9 mouse cellular contexts compared by ENCODE assay signal in the genomic region with DNA sequence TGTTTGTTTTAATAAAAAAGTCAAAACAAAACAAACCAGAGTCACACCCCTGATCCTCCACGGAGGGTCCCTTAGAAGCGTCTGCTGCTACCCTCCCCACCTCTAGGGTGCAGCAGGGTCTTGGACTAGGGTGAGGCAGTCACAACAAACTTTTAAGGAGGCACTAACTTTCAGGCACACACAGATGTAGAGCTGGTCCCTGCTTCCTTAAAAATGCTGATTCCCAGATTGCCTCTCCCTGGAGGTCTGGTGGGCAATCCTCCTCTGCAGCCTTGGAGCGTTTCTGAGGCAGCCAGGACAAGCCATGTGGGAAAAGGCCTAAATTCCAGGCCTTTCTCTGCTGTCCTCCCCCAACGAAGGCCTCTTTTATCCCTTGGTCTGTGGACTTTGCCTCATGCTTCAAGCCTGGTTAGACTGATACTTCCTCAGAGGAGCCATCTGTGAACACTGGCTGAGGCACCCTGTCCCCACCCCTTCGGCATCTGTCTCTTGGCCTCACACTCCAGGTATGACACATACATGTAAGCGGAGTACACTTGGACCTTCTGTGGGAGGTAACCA. TPM values are rescaled to one million over a fixed set of nuclear protein-coding genes. Genes with fewer than 3 reads are reported as not detected.
A peak's percentile ranks its signal among the peaks of the same experiment; 100 is the strongest.
DNase-seq lines count a peak whose midpoint lies in the region; ATAC-seq and TF ChIP-seq lines count a peak whose summit lies in the region.
"Had no signal": no experiment of that assay in that cellular context is flagged by ENCODE, and none has a peak within 500 bp of the region (broad histone marks: within the 10 kb centered on the region; RNA-seq: fewer than 3 reads in every experiment).

No protein-coding gene starts in this region.

- no peak overlapping the region for H3K4me2 ChIP-seq in liver, embryonic 11.5 days
- peak overlapping the region; percentile 30; the same call in 1 of the 2 replicates for H3K4me2 ChIP-seq in intestine, postnatal 0 days (replicated peaks; ENCODE audit: low read depth)
- no peak overlapping the region for H3K4me2 ChIP-seq in forebrain, embryonic 14.5 days (ENCODE audit: low read length)
- H3K4me2 ChIP-seq: liver, embryonic 13.5 days had no signal

- H3K9me3 ChIP-seq in liver, embryonic 11.5 days (ENCODE audit: control insufficient read depth, low read length): no peaks in the 10 kb centered on the region
- no peaks in the 10 kb centered on the region for H3K9me3 ChIP-seq in intestine, postnatal 0 days (ENCODE audit: control insufficient read depth)
- H3K9me3 ChIP-seq in forebrain, embryonic 14.5 days (replicated peaks; ENCODE audit: control insufficient read depth, low read length): no peaks in the 10 kb centered on the region
- H3K9me3 ChIP-seq: liver, embryonic 13.5 days had no signal

- WGBS in liver, adult 2 months: 68% methylated on average over 6 of the region's 6 CpGs
- WGBS in liver, embryonic 11.5 days: 52% methylated on average over 6 of the region's 6 CpGs
- 25% methylated on average over 6 of the region's 6 CpGs for WGBS in intestine, postnatal 0 days
- WGBS in thymus, adult 2 months: 61% methylated on average over 6 of the region's 6 CpGs
- 59% methylated on average over 6 of the region's 6 CpGs for WGBS in cerebellum, adult 2 months
- WGBS in forebrain, embryonic 14.5 days: 40% methylated on average over 6 of the region's 6 CpGs

- no peaks in the 10 kb centered on the region for H3K79me2 ChIP-seq in liver, adult 2 months (ENCODE audit: control insufficient read depth, insufficient read depth, low read length)

- no peak overlapping the region for H3K27ac ChIP-seq in liver, adult 2 months (replicated peaks; ENCODE audit: insufficient read depth, low read depth, low read length)
- no peak overlapping the region for H3K27ac ChIP-seq in liver, embryonic 11.5 days (ENCODE audit: low read depth, low read length)
- H3K27ac ChIP-seq in intestine, postnatal 0 days (ENCODE audit: low read depth, low read length): peak overlapping the region; percentile 95
- peak overlapping the region; percentile 19; the same call in 1 of the 2 replicates for H3K27ac ChIP-seq in thymus, adult 2 months (ENCODE audit: control insufficient read depth, insufficient read depth, low read length)
- H3K27ac ChIP-seq in cerebellum, adult 2 months (ENCODE audit: insufficient read depth, low read length): no peak overlapping the region
- H3K27ac ChIP-seq in forebrain, embryonic 14.5 days (ENCODE audit: low read depth, low read length): no peak overlapping the region
- H3K27ac ChIP-seq: liver, embryonic 13.5 days had no signal

- H3K36me3 ChIP-seq in liver, adult 2 months (ENCODE audit: control insufficient read depth, insufficient read depth, low read length): no peaks in the 10 kb centered on the region
- no peaks in the 10 kb centered on the region for H3K36me3 ChIP-seq in liver, embryonic 11.5 days (ENCODE audit: control insufficient read depth, insufficient read depth, low read length)
- H3K36me3 ChIP-seq in intestine, postnatal 0 days (ENCODE audit: control insufficient read depth, insufficient read depth): no peaks in the 10 kb centered on the region
- no peaks in the 10 kb centered on the region for H3K36me3 ChIP-seq in thymus, adult 2 months (ENCODE audit: control insufficient read depth, insufficient read depth, low read length)
- no peaks in the 10 kb centered on the region for H3K36me3 ChIP-seq in forebrain, embryonic 14.5 days (ENCODE audit: control insufficient read depth, insufficient read depth, low read length)
- H3K36me3 ChIP-seq: liver, embryonic 13.5 days had no signal

- H3K4me1 ChIP-seq in liver, adult 2 months (ENCODE audit: control insufficient read depth, insufficient read depth, low read length): peaks cover 15% of the 10 kb centered on the region
- peaks cover 15% of the 10 kb centered on the region for H3K4me1 ChIP-seq in liver, embryonic 11.5 days (replicated peaks; ENCODE audit: control insufficient read depth, insufficient read depth, low read length)
- peaks cover 25% of the 10 kb centered on the region for H3K4me1 ChIP-seq in intestine, postnatal 0 days (replicated peaks; ENCODE audit: control insufficient read depth, insufficient read depth, low read length)
- peaks cover 36% of the 10 kb centered on the region for H3K4me1 ChIP-seq in thymus, adult 2 months (replicated peaks; ENCODE audit: control insufficient read depth, insufficient read depth, low read length)
- peaks cover 18% of the 10 kb centered on the region for H3K4me1 ChIP-seq in cerebellum, adult 2 months (ENCODE audit: control insufficient read depth, insufficient read depth, low read length)
- H3K4me1 ChIP-seq in forebrain, embryonic 14.5 days (ENCODE audit: control insufficient read depth, insufficient read depth, low read length): peaks cover 18% of the 10 kb centered on the region

- no peak overlapping the region for H3K9ac ChIP-seq in liver, adult 2 months (ENCODE audit: low read depth, low read length)
- no peak overlapping the region for H3K9ac ChIP-seq in liver, embryonic 11.5 days (ENCODE audit: low read depth, low read length)
- 0 out of 2 replicates have a peak overlapping the region, but pooled peaks have one; percentile 1 for H3K9ac ChIP-seq in intestine, postnatal 0 days (ENCODE audit: low read depth, low read length)
- no peak overlapping the region for H3K9ac ChIP-seq in forebrain, embryonic 14.5 days (ENCODE audit: low read length)
- H3K9ac ChIP-seq: liver, embryonic 13.5 days had no signal

- TF ChIP-seq CTCF in liver, adult 2 months (IDR thresholded peaks at IDR 0.05; ENCODE audit: low read depth, low read length): peak; percentile 55
- TF ChIP-seq CTCF in brain, embryonic 14.5 days (IDR thresholded peaks at IDR 0.05; ENCODE audit: borderline replicate concordance, extremely low read depth, insufficient read depth, insufficient read length): 0 out of 2 replicates have a peak, but pooled peaks have one; percentile 10
- TF ChIP-seq CTCF in intestine, postnatal 0 days (IDR thresholded peaks at IDR 0.05; ENCODE audit: low read depth): peak; percentile 67
- no peak for TF ChIP-seq CTCF in thymus, adult 2 months (IDR thresholded peaks at IDR 0.05; ENCODE audit: borderline replicate concordance, control insufficient read depth, extremely low read depth, insufficient read depth, low read length, poor library complexity)
- TF ChIP-seq CTCF in cerebellum, adult 2 months (IDR thresholded peaks at IDR 0.05; ENCODE audit: borderline replicate concordance, insufficient read depth, low read depth, low read length): no peak

- H3K4me3 ChIP-seq in liver, adult 2 months (ENCODE audit: insufficient read depth, low read depth, low read length): no peak overlapping the region
- H3K4me3 ChIP-seq in liver, embryonic 11.5 days (ENCODE audit: low read depth, low read length): no peak overlapping the region
- H3K4me3 ChIP-seq in intestine, postnatal 0 days (ENCODE audit: low read depth, low read length): no peak overlapping the region
- no peak overlapping the region for H3K4me3 ChIP-seq in thymus, adult 2 months (ENCODE audit: control insufficient read depth, insufficient read depth, low read length)
- H3K4me3 ChIP-seq in cerebellum, adult 2 months (replicated peaks; ENCODE audit: insufficient read depth, low read depth, low read length): no peak overlapping the region
- no peak overlapping the region for H3K4me3 ChIP-seq in forebrain, embryonic 14.5 days (ENCODE audit: low read depth, low read length)
- H3K4me3 ChIP-seq: liver, embryonic 13.5 days had no signal

- no peak for TF ChIP-seq POLR2A in liver, adult 2 months (IDR thresholded peaks at IDR 0.05; ENCODE audit: extremely low read depth, insufficient read depth, low read length)
- no peak for TF ChIP-seq POLR2A in brain, embryonic 14.5 days (IDR thresholded peaks at IDR 0.05; ENCODE audit: borderline replicate concordance, extremely low read depth, insufficient read depth, insufficient read length, poor library complexity, severe bottlenecking)
- no peak for TF ChIP-seq POLR2A in thymus, adult 2 months (IDR thresholded peaks at IDR 0.05; ENCODE audit: control insufficient read depth, extremely low read depth, insufficient read depth, low read length, poor library complexity)
- TF ChIP-seq POLR2A in cerebellum, adult 2 months (IDR thresholded peaks at IDR 0.05; ENCODE audit: borderline replicate concordance, insufficient read depth, low read length): no peak

- no peak for ATAC-seq in liver, embryonic 11.5 days (replicated peaks; ENCODE audit: low FRiP score)
- peak; percentile 68 for ATAC-seq in intestine, postnatal 0 days
- no peak for ATAC-seq in forebrain, embryonic 14.5 days

- H3K27me3 ChIP-seq in liver, adult 2 months (ENCODE audit: control insufficient read depth, insufficient read depth, low read length): no peaks in the 10 kb centered on the region
- H3K27me3 ChIP-seq in liver, embryonic 11.5 days (replicated peaks; ENCODE audit: control insufficient read depth, insufficient read depth, low read length): 0 out of 2 replicates have a peak, but pooled peaks cover 2% of the 10 kb centered on the region
- no peaks in the 10 kb centered on the region for H3K27me3 ChIP-seq in intestine, postnatal 0 days (replicated peaks; ENCODE audit: control insufficient read depth, insufficient read depth, low read length)
- no peaks in the 10 kb centered on the region for H3K27me3 ChIP-seq in thymus, adult 2 months (ENCODE audit: control insufficient read depth, insufficient read depth, low read length)
- no peaks in the 10 kb centered on the region for H3K27me3 ChIP-seq in cerebellum, adult 2 months (ENCODE audit: control insufficient read depth, insufficient read depth, low read length)
- peaks cover 7% of the 10 kb centered on the region; the same call in 1 of the 2 replicates for H3K27me3 ChIP-seq in forebrain, embryonic 14.5 days (replicated peaks; ENCODE audit: control insufficient read depth, insufficient read depth, low read length)

- no peak for DNase-seq in liver, adult 2 months (ENCODE audit: extremely low read depth, low read depth, low spot score)
- no peak for DNase-seq in liver, embryonic 11.5 days (ENCODE audit: low spot score)
- DNase-seq in brain, embryonic 14.5 days (ENCODE audit: low read depth): no peak
- DNase-seq in thymus, adult 2 months: peak; percentile 68
- no peak for DNase-seq in spleen, adult 12 weeks (ENCODE audit: low spot score)
- no peak for DNase-seq in cerebellum, adult 2 months
- DNase-seq in forebrain, embryonic 14.5 days (ENCODE audit: low spot score): no peak
- DNase-seq: liver, embryonic 13.5 days had no signal

RNA-seq across cellular contexts. Expression of a gene that starts 10.9 kb away (rescaled TPM):
- total RNA-seq in liver, adult 2 months (2014; rRNA removed): 37.5 and 44.2 TPM in 2 replicates
- polyA plus RNA-seq in liver, adult 2 months (2012; rRNA removed): 27.9 and 43.0 TPM in 2 replicates
- polyA plus RNA-seq in liver, embryonic 11.5 days (2014; fragmentation: Nextera tagmentation; extraction: Ambion mirVana): 8.4 and 8.7 TPM in 2 replicates
- 2.7 and 3.4 TPM in 2 replicates for polyA plus RNA-seq in brain, embryonic 14.5 days (2012; rRNA removed)
- 64.3 and 76.1 TPM in 2 replicates for polyA plus RNA-seq in intestine, postnatal 0 days (2015; fragmentation: Nextera tagmentation; extraction: Ambion mirVana)
- polyA plus RNA-seq in thymus, adult 2 months (2012; rRNA removed): 162 and 169 TPM in 2 replicates
- polyA plus RNA-seq in cerebellum, adult 2 months (2012; rRNA removed): 5.6 and 6.0 TPM in 2 replicates
- polyA plus RNA-seq in forebrain, embryonic 14.5 days (2014; fragmentation: Nextera tagmentation; extraction: Ambion mirVana): 3.0 and 3.8 TPM in 2 replicates

RNA-seq across cellular contexts. Expression of a gene that starts 14.1 kb away (rescaled TPM):
- not detected in 2 replicates for total RNA-seq in liver, adult 2 months (2014; rRNA removed)
- polyA plus RNA-seq in liver, adult 2 months (2012; rRNA removed): 0.16 TPM in 1 of 2 replicates, not detected in the other
- not detected in 2 replicates for polyA plus RNA-seq in liver, embryonic 11.5 days (2014; fragmentation: Nextera tagmentation; extraction: Ambion mirVana)
- 0.13 TPM in 1 of 2 replicates, not detected in the other for polyA plus RNA-seq in brain, embryonic 14.5 days (2012; rRNA removed)
- polyA plus RNA-seq in intestine, postnatal 0 days (2015; fragmentation: Nextera tagmentation; extraction: Ambion mirVana): 0.17 and 0.67 TPM in 2 replicates
- 0.86 and 0.98 TPM in 2 replicates for polyA plus RNA-seq in thymus, adult 2 months (2012; rRNA removed)
- polyA plus RNA-seq in cerebellum, adult 2 months (2012; rRNA removed): 0.32 and 0.44 TPM in 2 replicates
- not detected in 2 replicates for polyA plus RNA-seq in forebrain, embryonic 14.5 days (2014; fragmentation: Nextera tagmentation; extraction: Ambion mirVana)
- polyA plus RNA-seq: liver, embryonic 13.5 days had no signal

RNA-seq across cellular contexts. Expression of a gene that starts 38.3 kb away (rescaled TPM):
- 0.09 TPM in 1 of 2 replicates, not detected in the other for total RNA-seq in liver, adult 2 months (2014; rRNA removed)
- polyA plus RNA-seq in liver, adult 2 months (2012; rRNA removed): not detected in 2 replicates
- polyA plus RNA-seq in liver, embryonic 11.5 days (2014; fragmentation: Nextera tagmentation; extraction: Ambion mirVana): not detected in 2 replicates
- polyA plus RNA-seq in brain, embryonic 14.5 days (2012; rRNA removed): 0.08 TPM in 1 of 2 replicates, not detected in the other
- polyA plus RNA-seq in intestine, postnatal 0 days (2015; fragmentation: Nextera tagmentation; extraction: Ambion mirVana): not detected in 2 replicates
- 0.56 and 0.84 TPM in 2 replicates for polyA plus RNA-seq in thymus, adult 2 months (2012; rRNA removed)
- 0.16 and 0.22 TPM in 2 replicates for polyA plus RNA-seq in cerebellum, adult 2 months (2012; rRNA removed)
- polyA plus RNA-seq in forebrain, embryonic 14.5 days (2014; fragmentation: Nextera tagmentation; extraction: Ambion mirVana): not detected in 2 replicates
- polyA plus RNA-seq: liver, embryonic 13.5 days had no signal

RNA-seq across cellular contexts. Expression of a gene that starts 51.8 kb away (rescaled TPM):
- 4.9 and 5.4 TPM in 2 replicates for total RNA-seq in liver, adult 2 months (2014; rRNA removed)
- 1.2 and 1.7 TPM in 2 replicates for polyA plus RNA-seq in liver, adult 2 months (2012; rRNA removed)
- polyA plus RNA-seq in liver, embryonic 11.5 days (2014; fragmentation: Nextera tagmentation; extraction: Ambion mirVana): 36.4 and 37.5 TPM in 2 replicates
- 4.0 and 6.4 TPM in 2 replicates for polyA plus RNA-seq in brain, embryonic 14.5 days (2012; rRNA removed)
- polyA plus RNA-seq in intestine, postnatal 0 days (2015; fragmentation: Nextera tagmentation; extraction: Ambion mirVana): 15.6 and 19.3 TPM in 2 replicates
- polyA plus RNA-seq in thymus, adult 2 months (2012; rRNA removed): 8.3 and 8.4 TPM in 2 replicates
- polyA plus RNA-seq in cerebellum, adult 2 months (2012; rRNA removed): 5.4 TPM in 2 replicates
- polyA plus RNA-seq in forebrain, embryonic 14.5 days (2014; fragmentation: Nextera tagmentation; extraction: Ambion mirVana): 10.6 and 11.0 TPM in 2 replicates

Comparison
In these comparisons a context has a peak if more than half of its experiments do, and no peak if none do; other contexts are left out.
1. H3K27ac ChIP-seq: peak in intestine, postnatal 0 days (single experiment) and thymus, adult 2 months (single experiment); none in liver, adult 2 months (single experiment), liver, embryonic 11.5 days (single experiment), cerebellum, adult 2 months (single experiment) and forebrain, embryonic 14.5 days (single experiment).
2. CTCF ChIP-seq: peak in liver, adult 2 months (single experiment), brain, embryonic 14.5 days (single experiment) and intestine, postnatal 0 days (single experiment); none in thymus, adult 2 months (single experiment) and cerebellum, adult 2 months (single experiment).